Mouse (Mus musculus): ENCODE results near the gene Ints6. TPM values are rescaled to one million over a fixed set of nuclear protein-coding genes. Genes with fewer than 3 reads are reported as not detected.

Gene Ints6
- polyA plus RNA-seq, 1 experiment from 2014 or later, result 17.7 TPM

DNA sequence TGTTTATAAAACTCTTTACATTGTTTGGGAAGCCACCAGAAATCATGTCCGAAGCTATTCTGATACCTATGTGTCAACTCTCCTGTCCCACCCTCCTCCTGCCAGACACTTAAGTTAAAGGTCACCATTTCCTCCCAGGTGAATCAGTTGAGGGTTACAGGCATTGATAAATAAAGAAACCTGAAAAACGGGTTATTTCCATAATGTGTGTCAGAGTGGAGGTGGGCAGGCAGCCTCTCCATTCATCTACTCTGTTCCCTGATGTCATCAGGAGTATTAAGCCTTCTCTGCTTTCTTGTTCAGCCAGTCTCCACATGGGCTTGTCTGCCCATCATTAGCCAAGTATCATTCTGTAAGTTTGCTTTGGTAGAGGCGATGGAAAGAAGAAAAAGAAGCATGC is 14.1 kb upstream of the Ints6 start:
- Histone ChIP-seq H3K4me2 (replicated peaks) (no peak overlapping the region), H3K9ac (replicated peaks) (no peak overlapping the region), H3K9me3 (no peaks in the 10 kb centered on the region), H3K27me3 (no peaks in the 10 kb centered on the region), H3K4me3 (no peak overlapping the region), H3K36me3 (no peaks in the 10 kb centered on the region), H3K4me1 (no peaks in the 10 kb centered on the region), H3K27ac (replicated peaks) (no peak overlapping the region)
- no peak for ATAC-seq (replicated peaks)
- WGBS, result 95% methylated on average over 3 of the region's 3 CpGs

DNA sequence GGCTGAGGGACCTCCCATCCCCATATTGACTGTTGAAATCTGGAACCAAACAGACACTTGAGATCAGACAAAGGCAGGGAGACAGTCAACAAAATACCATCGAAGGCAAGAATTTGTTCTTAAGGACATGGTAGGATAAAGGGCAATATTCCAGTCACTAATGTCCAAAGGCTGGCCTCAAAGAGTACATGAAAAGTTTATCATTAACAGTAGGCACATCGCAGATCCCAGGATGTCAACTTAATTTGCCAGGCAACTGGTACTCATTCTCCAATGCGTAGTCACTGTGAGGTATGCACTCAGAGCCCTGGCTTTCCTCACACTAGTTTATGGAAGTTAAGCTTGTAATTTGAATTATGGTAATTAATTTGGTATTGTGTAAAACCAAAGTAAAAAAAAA is 13.3 kb upstream of the Ints6 start:
- H3K36me3 ChIP-seq, result no peaks in the 10 kb centered on the region
- no peak overlapping the region for H3K27ac ChIP-seq (replicated peaks)
- H3K4me1 ChIP-seq, result no peaks in the 10 kb centered on the region
- ATAC-seq (replicated peaks), result no peak
- H3K4me3 ChIP-seq, result no peak overlapping the region
- no peak overlapping the region for H3K4me2 ChIP-seq (replicated peaks)
- WGBS, result 96% methylated on average over 3 of the region's 3 CpGs
- no peaks in the 10 kb centered on the region for H3K9me3 ChIP-seq
- no peaks in the 10 kb centered on the region for H3K27me3 ChIP-seq
- H3K9ac ChIP-seq (replicated peaks), result no peak overlapping the region

DNA sequence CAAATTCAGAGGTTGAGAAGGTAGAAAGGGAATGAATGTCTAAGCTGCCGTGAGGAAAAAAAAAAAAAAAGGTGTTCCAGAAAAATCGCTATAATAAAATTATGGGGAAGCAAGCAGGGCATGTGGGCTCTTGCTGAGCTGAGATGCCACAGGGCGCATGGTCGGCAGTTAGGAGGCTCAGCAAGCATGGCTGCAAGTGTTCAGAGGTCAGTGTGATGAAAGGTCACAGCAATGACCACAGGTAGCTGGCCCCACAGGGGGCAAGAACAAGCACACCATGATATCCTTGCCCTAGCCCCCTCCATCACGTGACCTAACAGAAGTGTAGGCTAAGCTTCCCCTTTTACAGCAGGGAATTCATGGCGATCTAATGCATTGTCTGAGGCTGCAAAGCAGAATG is 12.8 kb upstream of the Ints6 start:
- H3K27me3 ChIP-seq, result no peaks in the 10 kb centered on the region
- no peak overlapping the region for H3K4me2 ChIP-seq (replicated peaks)
- ATAC-seq (replicated peaks), result no peak

DNA sequence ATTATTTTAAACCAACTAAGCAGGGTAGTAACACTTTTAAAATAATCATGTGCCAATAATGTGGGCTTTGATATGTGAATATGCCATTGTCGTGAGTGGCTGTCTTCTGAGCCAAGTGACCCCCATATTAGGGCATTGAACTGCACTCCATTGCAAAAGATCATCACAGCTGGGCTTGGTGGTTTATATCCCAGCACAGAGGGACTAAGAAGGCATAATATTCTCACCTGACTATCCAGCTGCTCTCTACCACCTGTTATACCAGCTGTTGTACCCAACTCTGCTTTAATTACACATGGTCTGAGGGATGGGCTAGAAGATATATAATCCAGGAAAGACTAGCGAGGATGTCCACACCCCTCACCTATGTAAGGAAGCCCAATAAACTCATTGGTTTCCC is 4.4 kb upstream of the Ints6 start:
- Histone ChIP-seq H3K9me3 (no peaks in the 10 kb centered on the region), H3K36me3 (no peaks in the 10 kb centered on the region), H3K4me1 (peaks cover 10% of the 10 kb centered on the region), H3K4me2 (replicated peaks) (no peak overlapping the region), H3K4me3 (no peak overlapping the region), H3K27ac (replicated peaks) (no peak overlapping the region), H3K9ac (replicated peaks) (no peak overlapping the region), H3K27me3 (no peaks in the 10 kb centered on the region)
- 76% methylated on average over 2 of the region's 2 CpGs for WGBS
- ATAC-seq (replicated peaks), result no peak

More for the DNA sequence above, 12.8 kb upstream of the Ints6 start:
- Histone ChIP-seq H3K4me3 (no peak overlapping the region), H3K4me1 (no peaks in the 10 kb centered on the region), H3K27ac (replicated peaks) (no peak overlapping the region), H3K36me3 (no peaks in the 10 kb centered on the region), H3K9ac (replicated peaks) (no peak overlapping the region), H3K9me3 (no peaks in the 10 kb centered on the region)
- WGBS, result 86% methylated on average over 6 of the region's 6 CpGs

DNA sequence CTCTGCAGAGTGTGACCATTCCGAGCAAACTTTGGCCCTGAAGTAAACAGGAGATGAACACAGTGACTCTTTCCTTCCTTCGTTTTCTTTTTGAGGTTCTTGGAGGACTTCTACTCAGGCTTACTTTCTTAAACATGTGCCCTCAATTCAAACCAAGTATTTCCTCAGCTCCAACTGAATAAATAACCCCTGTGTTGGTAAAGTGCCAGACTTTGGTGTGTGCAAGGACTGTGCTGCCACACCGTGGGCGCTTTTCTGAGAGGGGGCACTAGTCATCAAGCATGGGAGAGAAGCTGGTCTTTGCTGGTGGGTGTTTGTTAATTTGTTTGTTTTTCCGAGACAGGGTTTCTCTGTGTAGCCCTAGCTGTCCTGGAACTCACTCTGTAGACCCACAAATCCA is 3.4 kb upstream of the Ints6 start:
- H3K27me3 ChIP-seq, result no peaks in the 10 kb centered on the region
- H3K27ac ChIP-seq (replicated peaks), result no peak overlapping the region
- no peaks in the 10 kb centered on the region for H3K9me3 ChIP-seq
- no peaks in the 10 kb centered on the region for H3K36me3 ChIP-seq
- 77% methylated on average over 5 of the region's 5 CpGs for WGBS
- H3K4me2 ChIP-seq (replicated peaks), result no peak overlapping the region
- no peak for ATAC-seq (replicated peaks)
- no peak overlapping the region for H3K9ac ChIP-seq (replicated peaks)
- H3K4me1 ChIP-seq, result peaks cover 13% of the 10 kb centered on the region
- H3K4me3 ChIP-seq, result no peak overlapping the region

DNA sequence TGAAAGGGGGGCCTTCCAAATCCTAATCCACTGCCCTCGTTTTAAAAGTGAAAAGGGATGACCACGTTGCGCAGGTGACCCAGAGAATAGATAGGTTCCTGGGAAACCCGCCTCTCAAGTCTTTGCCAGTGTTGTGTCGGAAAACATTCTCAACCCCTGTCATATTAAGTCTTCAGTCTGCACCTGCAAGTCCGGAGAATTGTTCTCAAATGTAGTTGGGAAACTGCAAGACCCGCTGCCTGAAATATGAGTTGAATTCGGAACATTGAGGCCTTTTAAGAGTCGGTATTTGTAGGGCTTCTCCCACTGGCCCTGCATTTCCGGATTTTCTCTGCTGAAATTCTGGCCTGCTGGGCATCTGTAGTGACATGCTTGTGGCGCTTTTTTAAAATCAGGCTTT is 974 bp upstream of the Ints6 start:
- H3K36me3 ChIP-seq, result peaks cover 4% of the 10 kb centered on the region; the same call in 1 of the 2 replicates
- H3K27ac ChIP-seq (replicated peaks), result peak overlapping the region; percentile 95
- peak overlapping the region; percentile 81 for H3K4me3 ChIP-seq
- peak overlapping the region; percentile 65 for H3K4me2 ChIP-seq (replicated peaks)
- no peak for ATAC-seq (replicated peaks)
- H3K27me3 ChIP-seq, result no peaks in the 10 kb centered on the region
- H3K9me3 ChIP-seq, result no peaks in the 10 kb centered on the region
- 4% methylated on average over 11 of the region's 11 CpGs for WGBS
- peak overlapping the region; percentile 75 for H3K9ac ChIP-seq (replicated peaks)
- H3K4me1 ChIP-seq, result peaks cover 17% of the 10 kb centered on the region

DNA sequence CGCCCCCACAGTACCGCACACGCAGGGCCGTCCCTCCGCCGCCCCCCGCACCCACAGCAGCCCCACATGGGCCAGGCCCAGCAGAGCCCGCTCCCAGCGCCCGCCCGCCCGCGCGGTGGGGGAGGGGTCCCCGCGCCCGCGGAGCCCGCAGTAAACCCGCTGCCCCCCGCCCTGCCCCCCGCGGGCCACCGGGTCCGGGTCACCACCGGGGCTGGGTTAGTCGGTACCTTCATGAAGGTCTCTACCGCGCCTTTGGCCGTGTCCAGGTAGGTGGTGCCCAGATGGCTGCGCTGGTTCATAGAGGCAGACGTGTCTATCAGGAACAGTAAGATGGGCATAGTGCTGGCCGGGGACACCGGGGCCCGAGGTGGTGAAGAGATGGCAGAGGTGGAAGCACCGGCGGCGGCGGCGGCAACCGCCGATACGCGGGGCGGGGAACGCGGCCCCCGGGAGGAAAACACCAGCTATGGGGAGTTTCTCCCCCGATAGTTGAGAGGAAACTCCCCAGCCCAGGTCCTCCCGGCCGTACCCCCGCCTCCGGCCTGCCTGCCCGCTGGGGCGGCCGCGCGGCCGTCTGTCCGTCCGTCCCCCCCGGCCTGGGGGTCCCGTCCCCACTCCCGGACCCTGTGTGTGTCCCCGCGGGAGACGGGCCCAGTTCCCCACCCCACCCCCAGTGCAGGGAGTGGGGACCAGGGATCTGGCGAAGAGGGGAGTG is 491 bp downstream of the Ints6 start:
- peak; percentile 53 for ATAC-seq (replicated peaks)
- under 1% methylated on average over 61 of the region's 68 CpGs for WGBS
- Histone ChIP-seq H3K27me3 (no peaks in the 10 kb centered on the region), H3K27ac (replicated peaks) (peak overlapping the region; percentile 96), H3K4me3 (peak overlapping the region; percentile 81), H3K4me1 (peaks cover 17% of the 10 kb centered on the region), H3K36me3 (peaks cover 4% of the 10 kb centered on the region; the same call in 1 of the 2 replicates), H3K4me2 (replicated peaks) (peak overlapping the region; percentile 90), H3K9ac (replicated peaks) (peak overlapping the region; percentile 83), H3K9me3 (no peaks in the 10 kb centered on the region)

DNA sequence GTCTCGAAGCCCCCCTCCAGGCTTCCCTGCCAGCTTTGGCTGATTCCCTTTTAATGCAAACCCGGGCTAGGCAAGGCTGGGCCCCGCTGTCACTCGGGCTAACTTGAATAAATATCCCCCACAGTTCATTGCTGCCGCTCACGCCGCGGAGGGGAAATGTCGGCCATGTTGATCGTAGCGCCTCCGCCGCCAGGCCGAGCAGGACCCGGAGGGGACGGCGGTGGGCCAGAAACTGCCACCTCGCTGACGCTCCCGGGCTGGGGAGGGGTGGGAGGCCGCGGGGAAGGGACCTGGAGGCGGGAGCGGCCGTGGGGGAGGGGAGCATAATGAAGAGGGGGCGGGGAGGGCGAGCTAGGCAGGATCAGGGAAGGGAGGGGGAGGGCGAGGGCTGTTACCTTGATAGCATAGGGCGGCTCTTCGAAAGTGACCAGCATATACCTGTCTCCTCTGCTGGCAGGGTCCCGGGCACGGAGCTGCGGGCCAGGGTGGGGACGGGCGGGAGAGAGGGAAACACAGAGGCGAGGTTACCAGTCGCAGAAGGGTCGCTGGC is 1.1 kb downstream of the Ints6 start:
- H3K4me2 ChIP-seq (replicated peaks), result peak overlapping the region; percentile 90
- H3K27me3 ChIP-seq, result no peaks in the 10 kb centered on the region
- peaks cover 20% of the 10 kb centered on the region for H3K4me1 ChIP-seq
- peak overlapping the region; percentile 96 for H3K27ac ChIP-seq (replicated peaks)
- no peaks in the 10 kb centered on the region for H3K9me3 ChIP-seq
- H3K36me3 ChIP-seq, result peaks cover 4% of the 10 kb centered on the region; the same call in 1 of the 2 replicates
- peak overlapping the region; percentile 83 for H3K9ac ChIP-seq (replicated peaks)
- H3K4me3 ChIP-seq, result peak overlapping the region; percentile 81
- 2% methylated on average over 32 of the region's 38 CpGs for WGBS
- peak; percentile 26 for ATAC-seq (replicated peaks)

DNA sequence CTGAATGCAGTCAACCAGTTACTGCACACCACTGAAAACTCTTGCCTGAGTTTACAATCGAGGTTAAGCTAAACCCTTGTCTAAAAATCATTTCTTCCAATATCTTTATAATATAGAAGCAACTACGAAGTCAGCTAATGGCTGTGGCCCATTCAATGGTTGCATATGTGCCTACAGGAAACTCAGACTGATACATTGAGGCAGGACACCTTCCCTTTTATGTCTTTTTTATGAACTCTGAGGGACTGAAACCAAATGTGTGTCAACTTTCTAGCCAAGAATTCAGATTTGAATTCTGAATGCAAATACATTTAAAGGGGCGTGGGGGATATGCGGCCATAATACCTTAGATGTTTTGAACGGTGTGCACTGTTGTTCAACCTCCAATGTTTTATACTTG is 2.3 kb downstream of the Ints6 start:
- Histone ChIP-seq H3K36me3 (peaks cover 4% of the 10 kb centered on the region; the same call in 1 of the 2 replicates), H3K4me2 (replicated peaks) (no peak overlapping the region), H3K4me3 (no peak overlapping the region), H3K9ac (replicated peaks) (no peak overlapping the region), H3K4me1 (peaks cover 20% of the 10 kb centered on the region), H3K27ac (replicated peaks) (no peak overlapping the region), H3K27me3 (no peaks in the 10 kb centered on the region), H3K9me3 (no peaks in the 10 kb centered on the region)
- no peak for ATAC-seq (replicated peaks)
- WGBS, result 93% methylated on average over 5 of the region's 5 CpGs

DNA sequence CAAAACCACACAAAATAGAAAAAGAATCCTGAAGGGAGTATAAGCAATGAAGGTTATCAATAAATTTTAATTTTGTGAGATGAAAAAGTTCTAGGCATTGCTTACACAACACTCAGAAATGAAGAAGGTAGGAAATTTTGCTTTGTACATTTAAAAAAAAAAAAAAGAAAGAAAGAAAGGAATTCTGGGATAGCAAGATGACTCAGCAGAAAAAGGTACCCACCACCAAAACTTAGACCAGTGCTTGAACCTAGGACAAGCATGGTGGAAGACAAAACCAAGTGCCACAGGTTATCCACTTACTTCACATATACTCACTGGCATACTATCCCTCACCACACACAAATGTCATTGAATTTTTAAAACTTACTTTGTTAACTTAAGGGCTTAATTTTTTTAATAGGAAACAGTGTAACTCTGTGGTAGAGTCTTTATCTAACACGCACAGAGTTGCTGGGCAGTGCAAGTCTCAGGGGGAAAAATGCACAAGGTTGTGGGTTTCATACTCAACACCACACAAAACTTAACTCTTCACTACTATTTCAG is 5.8 kb downstream of the Ints6 start:
- H3K27ac ChIP-seq (replicated peaks), result no peak overlapping the region
- no peak overlapping the region for H3K4me2 ChIP-seq (replicated peaks)
- H3K27me3 ChIP-seq, result no peaks in the 10 kb centered on the region
- peaks cover 4% of the 10 kb centered on the region; the same call in 1 of the 2 replicates for H3K36me3 ChIP-seq
- no peak overlapping the region for H3K4me3 ChIP-seq
- ATAC-seq (replicated peaks), result no peak
- H3K4me1 ChIP-seq, result peaks cover 10% of the 10 kb centered on the region
- H3K9ac ChIP-seq (replicated peaks), result no peak overlapping the region
- 98% methylated on average over 1 of the region's 1 CpGs for WGBS
- no peaks in the 10 kb centered on the region for H3K9me3 ChIP-seq

DNA sequence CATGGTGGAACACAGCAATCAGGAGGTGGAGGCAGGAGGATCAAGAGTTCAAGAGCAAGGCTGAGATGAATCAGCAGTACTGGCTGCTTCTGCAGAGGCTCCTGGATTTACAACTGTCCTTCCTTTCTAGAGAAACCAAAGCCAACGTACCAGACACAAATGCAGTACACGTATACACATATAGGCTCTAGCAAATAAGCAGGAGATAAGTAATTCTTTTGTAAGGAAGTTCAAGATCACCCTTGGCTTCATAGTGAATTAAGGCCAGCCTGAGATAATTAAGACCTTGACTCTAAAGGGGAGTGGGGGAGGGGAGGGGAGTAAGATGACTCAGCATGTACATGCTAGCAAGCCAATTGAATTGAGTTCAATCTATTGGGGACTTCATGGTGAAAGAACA is 9.5 kb downstream of the Ints6 start:
- no peaks in the 10 kb centered on the region for H3K36me3 ChIP-seq
- 90% methylated on average over 2 of the region's 2 CpGs for WGBS
- no peaks in the 10 kb centered on the region for H3K9me3 ChIP-seq
- H3K27ac ChIP-seq (replicated peaks), result no peak overlapping the region
- no peaks in the 10 kb centered on the region for H3K27me3 ChIP-seq
- H3K9ac ChIP-seq (replicated peaks), result no peak overlapping the region
- no peak for ATAC-seq (replicated peaks)
- no peak overlapping the region for H3K4me2 ChIP-seq (replicated peaks)
- H3K4me3 ChIP-seq, result no peak overlapping the region
- H3K4me1 ChIP-seq, result 0 out of 2 replicates have a peak, but pooled peaks cover 3% of the 10 kb centered on the region

DNA sequence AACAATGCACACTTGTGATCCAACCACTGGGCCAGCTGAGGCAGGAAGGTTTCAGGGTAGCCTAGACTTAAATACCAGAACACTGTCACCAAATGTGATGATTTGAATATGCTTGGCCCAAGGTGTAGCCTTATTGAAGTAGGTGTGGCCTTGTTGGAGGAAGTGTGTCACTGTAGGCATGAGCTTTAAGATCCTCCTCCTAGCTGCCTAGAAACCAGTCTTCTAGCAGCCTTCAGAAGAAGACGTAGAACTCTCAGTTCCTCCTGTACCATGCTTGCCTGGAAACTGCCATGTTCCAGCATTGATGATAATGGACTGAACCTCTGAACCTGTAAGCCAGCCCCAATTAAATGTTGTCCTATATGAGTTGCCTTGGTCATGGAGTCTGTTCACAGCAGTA is 25.3 kb downstream of the Ints6 start:
- no peaks in the 10 kb centered on the region for H3K9me3 ChIP-seq
- H3K36me3 ChIP-seq, result 0 out of 2 replicates have a peak, but pooled peaks cover 8% of the 10 kb centered on the region
- no peak overlapping the region for H3K27ac ChIP-seq (replicated peaks)
- no peaks in the 10 kb centered on the region for H3K27me3 ChIP-seq
- 97% methylated on average over 1 of the region's 1 CpGs for whole genome bisulfite sequencing
- H3K4me3 ChIP-seq, result no peak overlapping the region
- H3K4me1 ChIP-seq, result no peaks in the 10 kb centered on the region
- no peak overlapping the region for H3K4me2 ChIP-seq (replicated peaks)
- H3K9ac ChIP-seq (replicated peaks), result no peak overlapping the region
- ATAC-seq (replicated peaks), result no peak

Data from forebrain, embryonic 15.5 days (tissue).